Mouse (Mus musculus) kidney, embryonic 15.5 days (tissue): ENCODE measurements at regions not wholly inside any gene's neighbourhood (a gene's known extent, or its start where the extent isn't known, plus 50 kb on each side); places are given as distances from the start of the nearest gene placed in this dataset.

Experiments used
- ATAC-seq: fragments of 200-750 bp; cut with Nextera tagmentation; replicated peaks from 2 replicates; pipeline ENCODE4 v1.8.0; 2017; ENCODE audit warnings: moderate TSS enrichment; ENCODE audit not compliant: low FRiP score
- H3K27ac ChIP-seq: fragments of 300-500 bp; sonication (generic); 2 replicates; pipeline ENCODE4 v1.5.1; 2015; ENCODE audit warnings: mild to moderate bottlenecking, inconsistent platforms
- H3K27me3 ChIP-seq: fragments of 300-500 bp; sonication (generic); 2 replicates; pipeline ENCODE4 v1.6.1; 2015; ENCODE audit warnings: inconsistent platforms
- H3K36me3 ChIP-seq: fragments of 300-500 bp; sonication (generic); 2 replicates; pipeline ENCODE4 v1.6.1; 2015; ENCODE audit warnings: inconsistent platforms
- H3K4me1 ChIP-seq: fragments of 300-500 bp; sonication (generic); 2 replicates; pipeline ENCODE4 v1.6.1; 2015; ENCODE audit warnings: inconsistent platforms
- H3K4me2 ChIP-seq: fragments of 300-500 bp; sonication (generic); 2 replicates; pipeline ENCODE4 v1.6.1; 2015; ENCODE audit warnings: moderate library complexity, mild to moderate bottlenecking, inconsistent platforms
- H3K4me3 ChIP-seq: fragments of 300-500 bp; sonication (generic); replicated peaks from 2 replicates; pipeline ENCODE4 v1.5.1; 2015; ENCODE audit warnings: mild to moderate bottlenecking, inconsistent platforms
- H3K9ac ChIP-seq: fragments of 300-500 bp; sonication (generic); 2 replicates; pipeline ENCODE4 v1.6.1; 2015; ENCODE audit warnings: mild to moderate bottlenecking, inconsistent platforms
- H3K9me3 ChIP-seq: fragments of 300-500 bp; sonication (generic); replicated peaks from 2 replicates; pipeline ENCODE4 v1.6.1; 2016; ENCODE audit warnings: inconsistent platforms
- WGBS: fragments of 180-500 bp; shearing (Covaris S2); methylation state at CpG from one replicate; pipeline ENCODE4 v1.1.7; 2015; ENCODE audit warnings: mixed read lengths; 5-methylcytosine and 5-hydroxymethylcytosine counted together

- Histone ChIP-seq H3K9ac (no peak overlapping the region), H3K36me3 (no peaks in the 10 kb centered on the region), H3K4me1 (no peaks in the 10 kb centered on the region), H3K4me2 (no peak overlapping the region), H3K27ac (no peak overlapping the region), H3K9me3 (no peaks in the 10 kb centered on the region), H3K27me3 (no peaks in the 10 kb centered on the region), H3K4me3 (no peak overlapping the region)
- WGBS: 55% methylated on average over 4 of the region's 4 CpGs
- no peak for ATAC-seq
Observed at GRCm38 (mm10) chr8:98955803-98956202, 460.5 kb downstream of the Cdh8 start.

GRCm38 (mm10) chr8:98913159-98913777, 503.0 kb downstream of the Cdh8 start:
- H3K4me1 ChIP-seq: no peaks in the 10 kb centered on the region
- no peak overlapping the region for H3K4me2 ChIP-seq
- H3K4me3 ChIP-seq: no peak overlapping the region
- H3K27ac ChIP-seq: no peak overlapping the region
- no peaks in the 10 kb centered on the region for H3K27me3 ChIP-seq
- H3K36me3 ChIP-seq: no peaks in the 10 kb centered on the region
- WGBS: 78% methylated on average over 3 of the region's 3 CpGs
- H3K9ac ChIP-seq: no peak overlapping the region
- no peak for ATAC-seq
- no peaks in the 10 kb centered on the region for H3K9me3 ChIP-seq

GRCm38 (mm10) chr8:98893331-98893730, 522.9 kb downstream of the Cdh8 start:
- ATAC-seq: no peak
- Histone ChIP-seq H3K9me3 (no peaks in the 10 kb centered on the region), H3K36me3 (no peaks in the 10 kb centered on the region), H3K4me2 (no peak overlapping the region), H3K27ac (no peak overlapping the region), H3K4me3 (no peak overlapping the region), H3K27me3 (no peaks in the 10 kb centered on the region), H3K9ac (no peak overlapping the region), H3K4me1 (no peaks in the 10 kb centered on the region)
- 81% methylated on average over 4 of the region's 4 CpGs for WGBS

- Histone ChIP-seq H3K9me3 (no peaks in the 10 kb centered on the region), H3K27ac (no peak overlapping the region), H3K4me2 (no peak overlapping the region), H3K4me3 (no peak overlapping the region), H3K9ac (no peak overlapping the region), H3K36me3 (no peaks in the 10 kb centered on the region), H3K27me3 (no peaks in the 10 kb centered on the region), H3K4me1 (no peaks in the 10 kb centered on the region)
- ATAC-seq: no peak
- 72% methylated on average over 2 of the region's 2 CpGs for WGBS
Observed at GRCm38 (mm10) chr8:98861664-98862306, 554.5 kb downstream of the Cdh8 start.

GRCm38 (mm10) chr8:98861175-98861574, 555.1 kb downstream of the Cdh8 start:
- Histone ChIP-seq H3K4me3 (no peak overlapping the region), H3K27ac (no peak overlapping the region), H3K4me2 (no peak overlapping the region), H3K4me1 (no peaks in the 10 kb centered on the region), H3K9ac (no peak overlapping the region), H3K9me3 (no peaks in the 10 kb centered on the region), H3K36me3 (no peaks in the 10 kb centered on the region), H3K27me3 (no peaks in the 10 kb centered on the region)
- WGBS: 62% methylated on average over 4 of the region's 4 CpGs
- no peak for ATAC-seq

GRCm38 (mm10) chr8:98860416-98860815, 555.9 kb downstream of the Cdh8 start:
- ATAC-seq: no peak
- Histone ChIP-seq H3K27me3 (no peaks in the 10 kb centered on the region), H3K4me2 (no peak overlapping the region), H3K9me3 (no peaks in the 10 kb centered on the region), H3K27ac (no peak overlapping the region), H3K4me1 (no peaks in the 10 kb centered on the region), H3K36me3 (no peaks in the 10 kb centered on the region), H3K9ac (no peak overlapping the region), H3K4me3 (no peak overlapping the region)
- WGBS: 86% methylated on average over 5 of the region's 5 CpGs

- Histone ChIP-seq H3K9me3 (no peaks in the 10 kb centered on the region), H3K36me3 (no peaks in the 10 kb centered on the region), H3K4me1 (no peaks in the 10 kb centered on the region), H3K27ac (no peak overlapping the region), H3K4me3 (no peak overlapping the region), H3K27me3 (no peaks in the 10 kb centered on the region), H3K9ac (no peak overlapping the region), H3K4me2 (no peak overlapping the region)
- 77% methylated on average over 5 of the region's 5 CpGs for WGBS
- no peak for ATAC-seq
Observed at GRCm38 (mm10) chr8:98829515-98829914, 586.8 kb downstream of the Cdh8 start.

GRCm38 (mm10) chr8:98829006-98829405, 587.3 kb downstream of the Cdh8 start:
- Histone ChIP-seq H3K4me2 (no peak overlapping the region), H3K36me3 (no peaks in the 10 kb centered on the region), H3K27ac (no peak overlapping the region), H3K9ac (no peak overlapping the region), H3K27me3 (no peaks in the 10 kb centered on the region), H3K9me3 (no peaks in the 10 kb centered on the region), H3K4me3 (no peak overlapping the region), H3K4me1 (no peaks in the 10 kb centered on the region)
- no peak for ATAC-seq
- 67% methylated on average over 4 of the region's 4 CpGs for WGBS

GRCm38 (mm10) chr8:98811922-98812321, 604.3 kb downstream of the Cdh8 start:
- H3K4me2 ChIP-seq: no peak overlapping the region
- ATAC-seq: no peak
- no peaks in the 10 kb centered on the region for H3K4me1 ChIP-seq
- 87% methylated on average over 3 of the region's 3 CpGs for WGBS
- no peak overlapping the region for H3K9ac ChIP-seq
- no peak overlapping the region for H3K27ac ChIP-seq
- H3K9me3 ChIP-seq: no peaks in the 10 kb centered on the region
- no peaks in the 10 kb centered on the region for H3K27me3 ChIP-seq
- no peak overlapping the region for H3K4me3 ChIP-seq
- no peaks in the 10 kb centered on the region for H3K36me3 ChIP-seq

GRCm38 (mm10) chr8:98797445-98797844, 618.8 kb downstream of the Cdh8 start:
- Histone ChIP-seq H3K9me3 (no peaks in the 10 kb centered on the region), H3K9ac (no peak overlapping the region), H3K36me3 (no peaks in the 10 kb centered on the region), H3K4me3 (no peak overlapping the region), H3K4me1 (no peaks in the 10 kb centered on the region), H3K4me2 (no peak overlapping the region), H3K27ac (no peak overlapping the region), H3K27me3 (no peaks in the 10 kb centered on the region)
- ATAC-seq: no peak
- 89% methylated on average over 2 of the region's 2 CpGs for WGBS

- Histone ChIP-seq H3K36me3 (no peaks in the 10 kb centered on the region), H3K9ac (no peak overlapping the region), H3K4me2 (no peak overlapping the region), H3K4me1 (no peaks in the 10 kb centered on the region), H3K9me3 (no peaks in the 10 kb centered on the region), H3K27ac (no peak overlapping the region), H3K27me3 (no peaks in the 10 kb centered on the region), H3K4me3 (no peak overlapping the region)
- ATAC-seq: no peak
Observed at GRCm38 (mm10) chr8:98767036-98767435, 649.2 kb downstream of the Cdh8 start.

- H3K36me3 ChIP-seq: no peaks in the 10 kb centered on the region
- no peak overlapping the region for H3K27ac ChIP-seq
- H3K9me3 ChIP-seq: no peaks in the 10 kb centered on the region
- peaks cover 3% of the 10 kb centered on the region; the same call in 1 of the 2 replicates for H3K4me1 ChIP-seq
- H3K27me3 ChIP-seq: no peaks in the 10 kb centered on the region
- no peak for ATAC-seq
- no peak overlapping the region for H3K4me3 ChIP-seq
- no peak overlapping the region for H3K4me2 ChIP-seq
- no peak overlapping the region for H3K9ac ChIP-seq
Observed at GRCm38 (mm10) chr8:98756596-98756995, 659.7 kb downstream of the Cdh8 start.

- H3K36me3 ChIP-seq: no peaks in the 10 kb centered on the region
- H3K4me2 ChIP-seq: no peak overlapping the region
- no peak overlapping the region for H3K4me3 ChIP-seq
- H3K27me3 ChIP-seq: no peaks in the 10 kb centered on the region
- H3K27ac ChIP-seq: no peak overlapping the region
- H3K4me1 ChIP-seq: peaks cover 3% of the 10 kb centered on the region; the same call in 1 of the 2 replicates
- H3K9me3 ChIP-seq: no peaks in the 10 kb centered on the region
- no peak overlapping the region for H3K9ac ChIP-seq
- ATAC-seq: no peak
- 74% methylated on average over 2 of the region's 2 CpGs for WGBS
Observed at GRCm38 (mm10) chr8:98755795-98756194, 660.5 kb downstream of the Cdh8 start.
